Mouse (Mus musculus): ENCODE results near the gene Th.

Th gene

DNA sequence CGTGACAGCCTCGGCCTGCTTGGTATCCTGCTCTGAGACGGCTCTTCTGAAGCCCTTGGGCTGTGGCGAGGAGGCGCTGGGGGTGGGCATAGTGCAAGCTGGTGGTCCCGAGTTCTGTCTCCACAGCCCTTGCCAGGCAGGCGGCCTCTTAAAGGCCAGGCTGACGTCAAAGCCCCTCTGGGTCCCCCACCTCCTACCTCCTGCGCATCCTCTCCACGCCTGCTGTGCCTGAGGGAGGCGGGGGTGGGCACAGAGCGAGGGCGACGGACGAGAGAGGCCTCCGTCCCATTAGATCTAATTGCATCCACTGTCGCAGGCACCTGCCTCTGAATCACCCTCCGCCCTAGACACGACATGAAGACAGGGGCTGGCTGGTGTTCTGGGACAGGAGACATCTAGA, 31.1 kb downstream of the Th start:
- no peak for DNase-seq

DNA sequence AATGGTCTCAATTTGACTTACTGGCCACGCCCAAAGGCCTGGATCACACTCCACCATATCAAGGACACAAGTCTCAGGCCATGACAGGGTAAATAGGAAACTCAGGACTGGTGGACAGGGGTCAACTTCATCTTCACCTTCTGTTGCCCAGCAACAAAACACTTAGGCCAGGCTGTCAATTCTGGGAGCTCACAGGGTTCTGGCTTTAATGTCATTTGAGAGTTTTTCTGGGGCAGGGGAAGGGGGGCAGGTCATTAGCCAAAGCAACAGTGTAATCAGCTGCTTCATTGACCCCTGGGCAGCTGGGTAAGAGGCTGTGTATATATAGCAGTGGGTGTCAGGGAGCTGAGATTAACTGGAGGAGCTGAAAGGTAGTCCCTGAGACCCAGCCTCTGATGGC, 33.5 kb downstream of the Th start:
- DNase-seq = no peak

DNA sequence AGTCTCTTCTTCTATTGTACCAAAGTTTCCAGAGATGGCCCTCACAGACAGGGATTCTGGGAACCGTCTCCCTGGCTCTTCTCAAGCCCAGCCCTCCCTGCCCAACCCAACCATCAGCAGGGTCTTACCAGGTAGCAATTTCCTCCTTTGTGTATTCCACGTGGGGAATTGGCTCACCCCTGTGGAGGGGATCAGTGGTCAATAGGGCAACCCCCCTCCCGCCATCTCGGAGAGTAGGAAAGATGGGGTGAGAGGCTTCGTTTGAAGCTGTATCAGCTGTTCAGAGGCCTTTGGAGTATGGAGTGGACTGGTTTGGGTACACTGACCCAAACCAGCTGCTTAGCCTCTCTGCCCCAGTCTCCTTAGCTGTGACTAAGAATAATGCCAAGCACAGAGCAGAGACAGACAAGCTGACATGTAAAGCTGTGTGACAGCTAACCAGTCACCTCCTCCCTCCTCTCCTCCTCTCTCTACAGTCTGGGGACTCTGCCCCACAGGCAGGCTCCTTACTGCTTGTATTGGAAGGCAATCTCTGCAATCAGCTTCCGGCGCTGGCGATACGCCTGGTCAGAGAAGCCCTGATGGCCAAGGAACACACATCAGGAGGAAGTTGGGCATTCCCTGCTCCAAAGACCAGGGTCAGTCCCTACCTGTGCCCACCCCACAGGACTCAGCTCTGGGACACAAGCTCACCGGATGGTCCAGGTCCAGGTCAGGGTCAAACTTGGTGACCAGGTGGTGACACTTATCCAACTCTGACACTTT, 34.8 kb downstream of the Th start:
- DNase-seq = no peak

DNA sequence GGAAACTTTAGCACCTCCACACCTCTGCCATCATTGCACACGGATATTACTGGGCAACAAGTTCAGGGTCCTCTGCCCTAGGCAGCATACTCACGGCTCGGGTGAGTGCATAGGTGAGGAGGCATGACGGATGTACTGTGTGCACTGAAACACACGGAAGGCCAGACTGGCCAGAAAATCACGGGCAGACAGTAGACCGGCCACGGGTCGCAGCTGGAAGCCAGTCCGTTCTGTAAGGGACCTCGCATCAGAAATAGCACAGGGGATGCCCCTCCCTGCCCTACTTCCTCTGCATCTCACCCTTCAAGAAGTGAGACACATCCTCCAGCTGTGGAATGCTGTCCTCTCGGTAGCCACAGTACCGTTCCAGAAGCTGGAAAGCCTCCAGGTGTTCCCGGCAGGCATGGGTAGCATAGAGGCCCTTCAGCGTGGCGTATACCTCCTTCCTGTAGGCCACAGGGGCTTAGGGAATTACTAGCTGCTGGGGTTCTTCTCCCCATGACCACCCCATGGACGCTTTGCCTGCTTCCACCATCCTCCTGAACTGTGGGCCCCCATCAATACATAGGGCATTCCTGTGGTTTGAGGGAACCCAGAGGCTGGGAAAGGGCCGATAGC, 35.6 kb downstream of the Th start:
- DNase-seq = no peak

DNA sequence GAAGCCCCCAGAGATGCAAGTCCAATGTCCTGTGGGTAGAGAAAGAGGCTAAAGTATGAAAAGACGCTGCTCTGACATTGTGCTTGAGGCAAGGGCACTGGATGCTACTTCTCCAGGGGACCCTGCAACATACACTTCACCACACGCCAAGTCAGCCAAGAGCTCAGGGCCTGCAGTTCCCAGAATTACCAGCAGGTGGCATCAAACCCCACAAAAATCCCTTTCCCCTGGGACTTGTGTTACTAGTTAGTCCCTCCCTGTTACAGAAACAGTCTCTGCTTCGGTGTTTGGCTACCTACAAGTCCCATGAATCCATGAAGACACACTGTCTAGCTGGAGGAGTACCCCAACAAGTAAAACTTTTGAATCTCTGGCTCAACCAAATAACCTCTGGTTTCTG, 36.3 kb downstream of the Th start:
- DNase-seq = peak; percentile 70 to 79

DNA sequence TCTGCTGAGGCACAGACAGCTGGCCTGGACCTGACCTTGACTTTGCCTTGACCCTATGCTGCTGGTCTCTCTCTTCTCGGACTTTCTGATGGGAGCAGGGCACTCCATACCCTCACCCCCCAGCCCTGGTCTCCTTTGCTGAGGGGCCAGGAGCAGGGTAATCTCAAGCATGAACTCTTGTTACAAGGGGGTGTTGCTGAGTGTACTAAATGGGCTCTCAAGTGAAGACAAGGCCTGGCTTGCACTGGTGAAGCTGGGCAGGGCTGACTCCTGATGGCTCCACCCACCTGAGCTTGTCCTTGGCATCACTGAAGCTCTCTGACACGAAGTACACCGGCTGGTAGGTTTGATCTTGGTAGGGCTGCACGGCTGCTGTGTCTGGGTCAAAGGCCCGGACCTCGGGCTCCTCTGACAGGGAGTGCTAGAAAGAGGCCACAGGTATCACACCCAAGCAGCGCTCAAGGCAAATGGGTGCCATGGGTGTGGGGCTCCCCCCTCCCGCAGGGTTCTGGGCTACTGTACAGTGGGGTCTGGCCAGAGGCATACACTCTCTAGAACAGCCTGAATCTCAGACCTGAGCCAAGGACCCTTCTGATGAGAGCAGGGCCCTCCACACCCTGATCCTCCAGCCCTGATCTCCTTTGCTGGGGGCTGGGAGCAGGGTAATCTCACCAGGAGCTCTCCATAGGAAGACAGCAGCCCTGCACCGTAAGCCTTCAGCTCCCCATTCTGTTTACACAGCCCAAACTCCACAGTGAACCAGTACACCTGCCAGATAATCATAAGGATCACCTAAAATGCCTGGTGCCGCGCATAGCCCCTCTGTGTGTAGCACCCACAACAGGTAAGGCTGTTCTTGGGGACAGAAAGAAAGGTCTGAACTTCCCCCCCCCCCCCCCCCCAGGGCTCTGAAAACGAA, 36.9 kb downstream of the Th start:
- DNase-seq = no peak

DNA sequence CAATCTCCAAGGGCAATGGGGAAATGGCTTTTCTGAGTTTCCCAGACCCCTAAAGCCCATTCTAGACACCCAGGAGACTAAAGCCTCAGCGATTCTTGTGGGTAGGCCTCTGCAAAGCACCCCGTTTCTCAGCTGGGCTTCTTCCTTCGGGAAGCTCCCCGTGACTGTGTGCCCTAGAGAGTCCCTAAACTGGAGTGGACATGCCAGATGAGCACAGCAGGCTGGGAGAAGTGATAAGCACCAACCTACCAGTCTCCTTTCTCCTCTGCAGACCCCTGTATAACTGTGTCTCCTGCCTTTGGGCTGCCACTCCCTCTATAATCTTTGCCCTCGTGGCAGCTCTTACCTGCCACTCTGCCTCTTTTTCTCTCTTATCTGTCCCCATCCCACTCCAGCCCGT, 37.6 kb downstream of the Th start:
- no peak for DNase-seq

DNA sequence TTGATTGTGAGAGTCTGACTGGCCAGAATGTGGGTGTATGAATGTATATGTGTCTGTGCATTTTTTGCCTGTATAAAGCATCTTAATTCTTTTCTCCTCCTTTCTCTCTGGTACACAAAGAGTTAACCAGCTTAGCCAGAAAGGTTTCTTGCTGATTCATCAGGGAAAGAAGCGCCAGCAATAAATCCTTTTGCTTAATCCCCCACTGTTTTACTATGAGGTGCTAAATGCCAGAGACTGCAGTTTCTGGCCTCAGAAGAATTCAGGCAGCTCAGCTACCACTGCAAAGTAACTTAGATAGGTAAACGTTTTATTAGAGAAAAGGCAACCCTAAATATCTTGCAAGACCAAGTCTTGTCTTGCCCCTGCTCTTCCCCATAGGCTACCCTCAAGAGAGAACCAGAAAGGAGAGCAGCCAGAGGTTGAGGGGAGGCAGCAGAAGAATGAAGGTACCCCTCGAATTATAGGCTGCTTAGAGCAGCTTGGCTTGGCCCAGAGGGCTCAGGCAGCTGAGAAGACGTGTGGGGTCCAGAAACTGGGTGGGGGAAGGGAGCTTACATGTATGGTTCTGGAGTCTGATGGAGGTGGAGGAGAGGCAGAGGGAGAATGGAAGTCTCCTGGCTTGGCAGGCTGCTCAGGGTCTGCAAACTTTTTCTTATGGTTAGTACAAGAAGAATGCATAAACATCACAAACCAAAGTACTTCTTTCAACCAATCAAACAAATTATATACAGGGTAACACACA, 61.3 kb downstream of the Th start:
- no peak for DNase-seq

DNA sequence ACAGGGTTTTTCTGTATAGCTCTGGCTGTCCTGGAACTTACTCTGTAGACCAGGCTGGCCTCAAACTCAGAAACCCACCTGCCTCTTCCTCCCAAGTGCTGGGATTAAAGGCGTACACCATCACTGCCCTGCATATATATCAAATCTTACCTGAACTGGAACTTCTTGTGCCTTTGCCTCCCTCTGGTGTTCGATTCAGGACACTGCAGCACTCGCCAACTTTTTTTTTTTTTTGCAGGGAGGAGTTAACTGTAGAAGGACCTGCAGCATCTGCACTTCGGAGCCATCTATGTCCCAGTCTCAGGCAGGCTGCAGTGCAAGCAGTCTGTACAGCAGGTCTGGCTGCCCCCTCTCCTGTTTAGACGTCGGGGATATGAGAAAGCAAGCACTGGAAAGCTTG, 80.2 kb downstream of the Th start:
- DNase-seq = peak; percentile 2 to 10
